Mouse (Mus musculus) stomach, embryonic 16.5 days (tissue): Measurements from ENCODE around the gene Ttc39b. TPM values are rescaled to one million over a fixed set of nuclear protein-coding genes. Genes with fewer than 3 reads are reported as not detected.
A peak's percentile ranks its signal among the peaks of the same experiment; 100 is the strongest.

ENCODE experiments used
- ATAC-seq: fragments of 200-750 bp; cut with Nextera tagmentation; 2 replicates; pipeline ENCODE4 v1.8.0; 2017; ENCODE audit warnings: moderate number of reproducible peaks, moderate TSS enrichment; ENCODE audit not compliant: insufficient read depth, low FRiP score
- H3K27ac ChIP-seq: fragments of 300-500 bp; sonication (generic); 2 replicates; pipeline ENCODE4 v1.5.1; 2014; ENCODE audit warnings: low read length
- H3K27me3 ChIP-seq: fragments of 300-500 bp; sonication (generic); 2 replicates; pipeline ENCODE4 v1.6.1; 2014; ENCODE audit warnings: low read length, control low read depth, mixed read lengths; ENCODE audit not compliant: control insufficient read depth, insufficient read depth
- H3K36me3 ChIP-seq: fragments of 300-500 bp; sonication (generic); 2 replicates; pipeline ENCODE4 v1.6.1; 2014; ENCODE audit warnings: low read length; ENCODE audit not compliant: control insufficient read depth, insufficient read depth
- H3K4me1 ChIP-seq: fragments of 300-500 bp; sonication (generic); 2 replicates; pipeline ENCODE4 v1.6.1; 2014; ENCODE audit warnings: low read length, control low read depth, mixed read lengths; ENCODE audit not compliant: control insufficient read depth, insufficient read depth
- H3K4me2 ChIP-seq: fragments of 300-500 bp; sonication (generic); 2 replicates; pipeline ENCODE4 v1.6.1; 2014; ENCODE audit warnings: low read depth, low read length, mixed read lengths
- H3K4me3 ChIP-seq: fragments of 300-500 bp; sonication (generic); replicated peaks from 2 replicates; pipeline ENCODE4 v1.5.1; 2014; ENCODE audit warnings: mild to moderate bottlenecking, low read length
- H3K9ac ChIP-seq: fragments of 300-500 bp; sonication (generic); 2 replicates; pipeline ENCODE4 v1.6.1; 2014; ENCODE audit warnings: low read length
- H3K9me3 ChIP-seq: fragments of 300-500 bp; sonication (generic); replicated peaks from 2 replicates; pipeline ENCODE4 v1.6.1; 2016; ENCODE audit warnings: low read length, control low read depth; ENCODE audit not compliant: control insufficient read depth
- WGBS: fragments of 180-500 bp; shearing (Covaris S2); extraction: QIAGEN DNeasy Blood & Tissue Kit; methylation state at CpG from one replicate; pipeline ENCODE4 v1.1.7; 2014; 5-methylcytosine and 5-hydroxymethylcytosine counted together
- polyA plus RNA-seq: library from polyadenylated mRNA; unstranded; fragments of >200 nt; fragmentation: Nextera tagmentation; extraction: Ambion mirVana; gene quantifications from 2 replicates; pipeline ENCODE4 v1.2.1, GENCODE M21; 2015

Ttc39b gene
- polyA plus RNA-seq = 5.0 TPM in 2 replicates

DNA sequence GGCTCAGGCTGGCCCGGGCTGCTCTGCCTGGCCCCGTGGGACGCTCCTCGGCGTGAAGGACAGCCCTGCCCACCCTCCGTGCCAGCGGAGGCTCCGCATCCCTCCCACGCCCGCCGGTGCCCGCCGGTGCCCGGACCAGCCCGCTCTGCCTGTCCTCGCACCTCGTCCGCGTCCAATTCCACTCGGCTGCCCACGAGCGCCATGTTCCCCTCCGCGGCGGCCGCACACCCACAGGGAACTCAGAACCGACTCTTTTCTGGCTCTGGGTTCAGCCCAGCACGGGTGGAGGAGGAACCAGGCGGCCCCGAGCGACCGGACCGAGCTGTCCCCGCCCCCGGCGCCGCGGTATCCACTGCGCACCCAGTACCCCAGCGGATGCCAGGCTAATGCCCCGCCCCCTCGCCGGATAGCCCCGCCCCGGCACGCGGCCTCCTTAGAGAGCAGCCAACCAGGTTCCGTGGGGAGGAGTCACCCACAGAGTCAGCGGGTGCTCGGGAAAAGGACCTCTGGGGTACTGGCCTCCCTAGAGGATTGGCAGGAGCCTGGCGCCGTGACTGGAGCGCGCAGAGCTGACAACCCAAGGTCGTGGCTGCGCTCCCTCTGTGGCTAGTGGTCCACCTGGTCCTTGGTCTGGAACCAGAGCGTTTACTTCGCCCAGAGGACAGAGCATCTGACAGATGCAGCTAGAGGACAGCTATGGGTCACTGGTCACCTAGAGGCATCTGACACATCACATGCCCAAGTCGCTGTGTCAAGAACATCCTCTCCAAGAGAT, at the start of gene Ttc39b:
Gene Ttc39b (minus strand): TSS at position 346 of the 775 bp plus-strand sequence.
- ATAC-seq = peak; percentile 99
- peak within 1 kb of the TSS; percentile 79 for H3K27ac ChIP-seq
- H3K36me3 ChIP-seq = no peaks in the 10 kb centered on the region
- H3K4me2 ChIP-seq = peak within 1 kb of the TSS; percentile 84
- H3K27me3 ChIP-seq = 0 out of 2 replicates have a peak, but pooled peaks cover 3% of the 10 kb centered on the region
- H3K4me1 ChIP-seq = peaks cover 4% of the 10 kb centered on the region; the same call in 1 of the 2 replicates
- H3K9me3 ChIP-seq = no peaks in the 10 kb centered on the region
- peak within 1 kb of the TSS; percentile 85 for H3K4me3 ChIP-seq
- under 1% methylated on average over 59 of the region's 59 CpGs for WGBS
- H3K9ac ChIP-seq = peak within 1 kb of the TSS; percentile 80

DNA sequence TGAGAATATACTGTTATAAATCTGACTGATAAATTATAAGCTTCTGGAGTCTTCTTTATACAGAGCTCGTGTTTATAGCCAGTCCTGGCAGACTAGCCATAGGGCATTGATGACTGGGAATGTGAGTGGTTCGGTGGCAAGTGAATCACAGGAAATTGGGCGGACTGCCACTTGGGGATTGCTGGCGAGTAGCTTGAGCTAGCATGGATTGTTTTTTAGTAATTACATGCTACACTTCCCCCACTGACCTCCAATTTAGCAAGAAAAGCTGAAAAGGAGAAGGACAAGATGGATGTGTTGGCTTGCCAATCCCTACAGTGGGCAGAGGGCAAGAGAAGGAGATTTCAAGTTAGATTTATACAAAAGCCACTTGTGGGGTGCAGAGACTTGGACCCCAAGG, 49.3 kb upstream of the Ttc39b start:
- H3K27me3 ChIP-seq = no peaks in the 10 kb centered on the region
- H3K4me1 ChIP-seq = no peaks in the 10 kb centered on the region
- WGBS = 72% methylated on average over 4 of the region's 4 CpGs
- H3K36me3 ChIP-seq = no peaks in the 10 kb centered on the region
- H3K4me3 ChIP-seq = no peak overlapping the region
- ATAC-seq = no peak
- H3K9me3 ChIP-seq = no peaks in the 10 kb centered on the region
- no peak overlapping the region for H3K27ac ChIP-seq
- H3K9ac ChIP-seq = no peak overlapping the region
- no peak overlapping the region for H3K4me2 ChIP-seq

DNA sequence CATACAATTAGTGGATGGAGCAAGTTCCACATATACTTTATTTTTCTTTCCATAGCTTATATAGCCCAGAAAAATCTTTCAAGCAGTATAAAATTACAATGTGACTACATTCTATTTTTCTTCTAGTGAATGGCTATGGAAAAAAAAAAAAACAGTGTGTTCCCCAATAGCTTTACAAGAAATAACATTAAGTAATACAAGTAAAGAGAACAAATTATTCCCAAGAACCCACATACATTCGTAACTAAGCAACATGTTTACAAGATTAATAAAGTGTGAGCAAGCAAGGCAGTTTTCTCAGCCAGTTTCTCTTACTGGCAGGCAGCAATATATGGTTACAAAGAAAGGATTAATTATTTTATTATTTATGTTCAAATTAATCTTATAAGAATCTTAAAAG, 33.7 kb upstream of the Ttc39b start:
- Histone ChIP-seq H3K4me2 (no peak overlapping the region), H3K9me3 (peaks cover 8% of the 10 kb centered on the region; the same call in 1 of the 2 replicates), H3K27me3 (no peaks in the 10 kb centered on the region), H3K9ac (no peak overlapping the region), H3K4me1 (no peaks in the 10 kb centered on the region), H3K4me3 (no peak overlapping the region), H3K27ac (no peak overlapping the region), H3K36me3 (no peaks in the 10 kb centered on the region)
- no peak for ATAC-seq
- 81% methylated on average over 1 of the region's 1 CpGs for WGBS

DNA sequence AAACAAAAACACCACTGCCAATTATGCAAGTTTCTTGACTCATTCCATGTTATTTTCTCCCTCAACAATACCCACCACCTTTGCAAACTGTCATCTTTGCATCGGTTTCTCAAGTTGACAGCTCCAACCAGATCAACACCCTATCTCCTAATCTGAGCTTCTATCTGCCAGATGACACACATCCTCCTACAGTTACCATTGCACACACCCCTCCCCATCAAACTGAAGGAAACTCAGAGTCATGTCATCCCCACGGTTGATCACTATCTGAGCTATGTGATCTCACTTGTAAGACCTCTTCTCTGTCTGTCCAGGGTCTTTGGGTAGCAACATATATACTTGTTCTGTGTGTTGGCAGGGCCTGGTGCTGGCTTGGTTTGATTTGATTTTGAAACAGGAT, 30.7 kb upstream of the Ttc39b start:
- Histone ChIP-seq H3K27me3 (no peaks in the 10 kb centered on the region), H3K4me2 (no peak overlapping the region), H3K9ac (no peak overlapping the region), H3K27ac (no peak overlapping the region), H3K4me3 (no peak overlapping the region), H3K4me1 (0 out of 2 replicates have a peak, but pooled peaks cover 3% of the 10 kb centered on the region), H3K36me3 (no peaks in the 10 kb centered on the region), H3K9me3 (peaks cover 2% of the 10 kb centered on the region; the same call in 1 of the 2 replicates)
- ATAC-seq = no peak
- 82% methylated on average over 2 of the region's 2 CpGs for WGBS

DNA sequence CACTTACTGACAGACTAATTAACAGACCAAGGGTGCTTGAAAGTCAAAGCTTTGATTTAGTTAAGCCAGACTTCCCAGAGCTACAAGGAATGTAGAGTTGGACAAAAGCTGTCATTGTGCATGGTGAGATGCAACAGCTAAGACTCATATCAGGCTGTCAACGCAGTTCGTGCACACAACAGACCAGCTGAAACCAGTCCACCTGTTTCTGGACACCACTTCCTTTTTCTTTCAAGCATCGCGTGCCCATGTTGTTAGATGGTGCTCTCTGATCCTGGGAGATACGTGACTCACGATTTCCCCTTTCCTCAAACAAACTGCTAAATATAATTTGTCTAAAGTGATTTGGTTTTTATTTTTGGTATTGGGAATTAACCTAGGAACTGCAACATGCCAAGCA, 29.9 kb upstream of the Ttc39b start:
- H3K4me3 ChIP-seq = no peak overlapping the region
- ATAC-seq = no peak

DNA sequence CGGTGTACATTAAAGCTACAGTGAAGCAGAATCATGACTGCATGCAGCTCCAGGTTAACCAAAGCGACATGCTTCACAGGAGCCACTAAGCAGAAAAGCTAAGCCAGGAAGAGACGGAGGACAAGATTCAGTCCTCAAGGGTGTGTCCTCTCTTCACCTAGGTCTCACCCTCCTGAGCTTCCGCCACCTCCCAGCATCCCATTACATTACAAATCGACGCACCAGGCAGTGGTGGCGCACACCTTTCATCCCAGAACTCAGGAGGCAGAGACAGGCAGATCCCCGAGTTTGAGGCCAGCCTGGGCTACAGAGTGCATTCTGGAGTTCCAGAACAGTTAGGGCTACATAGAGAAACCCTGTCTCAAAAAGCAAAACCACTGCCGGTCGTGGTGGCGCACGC, 29.2 kb upstream of the Ttc39b start:
- no peak overlapping the region for H3K4me2 ChIP-seq
- H3K9ac ChIP-seq = no peak overlapping the region
- no peak overlapping the region for H3K27ac ChIP-seq
- H3K9me3 ChIP-seq = peaks cover 2% of the 10 kb centered on the region; the same call in 1 of the 2 replicates
- 94% methylated on average over 12 of the region's 12 CpGs for WGBS
- H3K4me1 ChIP-seq = 0 out of 2 replicates have a peak, but pooled peaks cover 3% of the 10 kb centered on the region
- H3K27me3 ChIP-seq = no peaks in the 10 kb centered on the region
- H3K4me3 ChIP-seq = no peak overlapping the region
- no peak for ATAC-seq
- no peaks in the 10 kb centered on the region for H3K36me3 ChIP-seq

More for the DNA sequence above, 29.9 kb upstream of the Ttc39b start:
- Histone ChIP-seq H3K9me3 (peaks cover 2% of the 10 kb centered on the region; the same call in 1 of the 2 replicates), H3K4me2 (no peak overlapping the region), H3K27me3 (no peaks in the 10 kb centered on the region), H3K27ac (no peak overlapping the region), H3K4me1 (0 out of 2 replicates have a peak, but pooled peaks cover 3% of the 10 kb centered on the region), H3K9ac (no peak overlapping the region), H3K36me3 (no peaks in the 10 kb centered on the region)
- WGBS = 67% methylated on average over 6 of the region's 6 CpGs

DNA sequence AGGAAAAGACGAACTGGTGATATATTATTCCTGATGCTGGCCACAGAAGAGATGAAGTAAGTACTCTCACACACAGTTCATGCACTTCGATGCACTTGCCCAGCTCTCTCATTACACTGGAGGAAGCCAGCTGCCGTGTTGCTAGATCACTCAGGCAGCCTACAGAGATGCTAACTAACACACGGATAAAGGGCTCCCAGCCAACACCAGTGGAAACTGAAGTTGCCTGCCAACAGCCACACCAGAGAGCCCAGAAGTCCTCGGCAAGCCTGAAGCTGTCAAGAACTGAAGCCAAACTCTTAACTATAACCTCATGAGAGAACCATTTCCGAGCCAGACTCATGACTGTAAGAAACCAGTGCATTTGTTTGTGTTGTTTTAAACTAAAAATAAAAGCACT, 26.7 kb upstream of the Ttc39b start:
- ATAC-seq = peak; percentile 44
- no peaks in the 10 kb centered on the region for H3K27me3 ChIP-seq
- H3K27ac ChIP-seq = no peak overlapping the region
- no peak overlapping the region for H3K4me3 ChIP-seq
- 0 out of 2 replicates have a peak, but pooled peaks cover 3% of the 10 kb centered on the region for H3K4me1 ChIP-seq
- H3K9ac ChIP-seq = no peak overlapping the region
- H3K4me2 ChIP-seq = no peak overlapping the region
- no peaks in the 10 kb centered on the region for H3K9me3 ChIP-seq
- WGBS = 48% methylated on average over 6 of the region's 6 CpGs
- no peaks in the 10 kb centered on the region for H3K36me3 ChIP-seq

DNA sequence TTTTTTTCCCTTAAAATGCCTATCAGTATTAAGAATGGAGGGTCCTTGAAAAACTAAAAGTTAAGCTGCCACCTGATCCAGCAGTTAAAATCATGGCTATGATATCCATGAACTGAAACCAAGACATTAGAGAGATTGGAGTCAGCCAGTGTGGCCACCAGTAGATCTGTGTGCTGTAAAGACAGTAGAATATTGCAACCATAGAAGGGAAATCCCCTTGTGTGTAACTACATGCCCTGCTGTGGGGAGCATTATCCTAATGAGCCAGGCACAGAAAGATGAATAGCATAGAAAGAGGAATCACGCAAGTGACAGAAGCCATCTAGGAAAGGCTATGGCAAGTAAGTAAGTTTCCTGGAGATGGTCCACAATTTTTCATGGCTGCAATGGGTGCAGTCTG, 24.9 kb upstream of the Ttc39b start:
- 89% methylated on average over 1 of the region's 1 CpGs for WGBS
- no peak overlapping the region for H3K27ac ChIP-seq
- H3K27me3 ChIP-seq = no peaks in the 10 kb centered on the region
- H3K4me3 ChIP-seq = no peak overlapping the region
- no peaks in the 10 kb centered on the region for H3K36me3 ChIP-seq
- 0 out of 2 replicates have a peak, but pooled peaks cover 3% of the 10 kb centered on the region for H3K4me1 ChIP-seq
- H3K9ac ChIP-seq = no peak overlapping the region
- H3K4me2 ChIP-seq = no peak overlapping the region
- no peak for ATAC-seq
- H3K9me3 ChIP-seq = no peaks in the 10 kb centered on the region

DNA sequence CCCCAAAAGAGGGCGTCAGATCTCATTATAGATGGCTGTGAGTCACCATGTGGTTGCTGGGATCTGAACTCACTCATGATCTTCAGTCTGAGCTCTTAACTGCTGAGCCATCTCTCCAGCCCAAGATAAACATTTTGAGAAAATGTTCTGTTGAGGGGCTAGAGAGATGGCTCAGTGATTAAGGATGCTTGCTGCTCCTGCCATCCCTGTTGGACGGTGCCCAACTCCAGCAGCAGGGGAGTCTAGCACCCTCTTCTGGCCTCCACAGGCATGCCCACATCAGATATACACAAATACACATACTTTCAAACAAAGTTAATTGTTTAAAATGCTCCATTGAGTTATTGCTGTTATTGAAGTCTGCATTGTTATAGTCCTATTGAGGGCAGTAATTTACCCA, 19.8 kb upstream of the Ttc39b start:
- H3K4me2 ChIP-seq = no peak overlapping the region
- no peak overlapping the region for H3K27ac ChIP-seq
- H3K9me3 ChIP-seq = no peaks in the 10 kb centered on the region
- no peaks in the 10 kb centered on the region for H3K36me3 ChIP-seq
- H3K27me3 ChIP-seq = no peaks in the 10 kb centered on the region
- H3K4me1 ChIP-seq = 0 out of 2 replicates have a peak, but pooled peaks cover 5% of the 10 kb centered on the region
- ATAC-seq = no peak
- 49% methylated on average over 2 of the region's 2 CpGs for WGBS
- H3K9ac ChIP-seq = no peak overlapping the region
- H3K4me3 ChIP-seq = no peak overlapping the region
